Mouse (Mus musculus) 416B (cell line): Measurements from ENCODE around the gene Clic3.
A peak's percentile ranks its signal among the peaks of the same experiment; 100 is the strongest.

Experiments used
- DNase-seq: peaks from one replicate; pipeline ENCODE4 v3.0.0; 2011; ENCODE audit warnings: low read depth

The Clic3 gene

DNA sequence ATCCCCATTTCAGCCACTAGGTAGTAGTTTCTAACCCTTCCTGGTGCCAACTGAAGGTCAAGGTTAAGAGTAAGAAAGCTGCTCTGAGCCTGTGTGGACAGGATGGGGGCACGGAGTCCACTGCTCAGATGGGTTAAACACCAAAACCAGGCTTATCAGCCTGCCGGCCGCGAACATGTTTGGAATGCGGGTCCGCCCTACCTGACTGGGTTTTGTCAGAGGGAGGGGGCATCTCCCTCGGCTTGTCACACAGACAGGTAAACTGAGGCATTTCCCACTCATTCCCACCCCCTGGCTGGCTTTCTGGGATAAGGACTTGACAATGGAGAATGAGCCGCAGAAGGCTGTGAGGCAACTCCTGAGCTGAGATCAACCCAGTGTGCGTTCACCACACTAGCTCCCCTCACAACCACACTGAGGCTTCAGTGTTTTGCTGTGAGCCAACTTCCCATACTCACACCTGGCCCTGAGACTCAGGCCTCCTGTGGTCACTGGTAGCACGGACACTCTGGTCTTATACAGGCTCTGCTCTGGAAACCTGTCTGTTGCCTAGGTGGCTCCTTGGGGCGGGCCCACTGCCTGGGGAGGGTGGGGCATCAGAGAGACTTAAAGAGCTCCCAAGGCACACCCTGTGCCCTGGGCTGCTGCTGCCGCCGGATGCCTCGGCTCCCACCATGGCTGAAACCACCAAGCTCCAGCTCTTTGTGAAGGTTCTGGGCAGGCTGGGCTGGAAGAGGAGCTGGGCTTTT is at the start of gene Clic3:
Gene Clic3 (plus strand): TSS at position 634 of the 749 bp plus-strand sequence.
- no peak for DNase-seq

DNA sequence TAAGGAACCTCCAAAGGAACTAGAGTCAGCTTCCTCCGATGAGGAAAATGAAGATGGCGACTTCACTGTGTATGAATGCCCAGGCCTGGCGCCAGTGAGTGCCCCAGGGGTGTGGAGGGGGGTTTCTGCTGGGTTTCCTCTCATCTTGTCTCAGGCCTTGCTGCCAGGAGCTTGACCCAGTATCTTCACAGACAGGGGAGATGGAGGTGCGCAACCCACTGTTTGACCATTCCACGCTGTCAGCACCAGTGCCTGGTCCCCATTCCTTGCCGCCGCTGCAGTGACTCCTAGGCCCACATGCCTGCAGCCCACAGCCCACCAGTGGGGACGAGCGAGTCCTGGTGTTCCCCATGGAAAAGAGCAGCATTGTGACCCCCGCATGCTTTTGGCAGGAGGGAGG is 47.7 kb upstream of the Clic3 start:
- no peak for DNase-seq

DNA sequence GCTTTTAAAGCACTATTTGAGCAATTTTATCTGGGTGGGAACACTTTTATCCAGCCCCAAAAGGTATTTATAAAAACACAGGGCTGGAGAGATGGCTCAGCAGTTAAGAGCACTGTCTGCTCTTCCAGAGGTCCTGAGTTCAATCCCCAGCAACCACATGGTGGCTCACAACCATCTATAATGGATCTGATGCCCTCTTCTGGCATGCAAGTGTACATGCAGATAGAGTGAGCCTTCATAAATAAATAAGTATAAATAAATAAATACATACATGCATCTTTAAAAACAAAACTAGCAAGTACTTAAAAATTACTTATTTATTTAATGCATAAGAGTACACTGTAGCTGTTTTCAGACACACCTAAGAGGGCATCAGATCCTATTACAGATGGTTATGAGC is 43.2 kb upstream of the Clic3 start:
- DNase-seq: peak; percentile 36

DNA sequence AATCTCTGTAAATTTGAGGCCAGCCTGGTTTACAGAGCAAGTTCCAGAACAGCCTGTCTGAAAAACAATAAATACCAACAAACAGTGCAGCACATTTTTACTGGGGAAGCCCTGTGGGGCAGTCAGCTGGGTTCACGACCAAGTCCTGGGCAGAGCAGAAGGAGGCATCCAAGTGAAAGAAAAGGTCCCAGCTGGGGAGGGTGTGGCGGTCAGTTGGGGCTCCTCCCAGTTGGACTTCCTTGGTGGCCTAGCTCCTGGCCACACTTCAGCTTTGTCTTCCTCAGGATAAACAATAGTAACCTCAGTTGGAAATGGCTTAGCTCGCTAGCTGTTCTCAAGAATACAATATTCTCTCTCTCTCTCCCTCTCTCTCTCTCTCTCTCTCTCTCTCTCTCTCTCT is 39.2 kb upstream of the Clic3 start:
- DNase-seq: no peak

DNA sequence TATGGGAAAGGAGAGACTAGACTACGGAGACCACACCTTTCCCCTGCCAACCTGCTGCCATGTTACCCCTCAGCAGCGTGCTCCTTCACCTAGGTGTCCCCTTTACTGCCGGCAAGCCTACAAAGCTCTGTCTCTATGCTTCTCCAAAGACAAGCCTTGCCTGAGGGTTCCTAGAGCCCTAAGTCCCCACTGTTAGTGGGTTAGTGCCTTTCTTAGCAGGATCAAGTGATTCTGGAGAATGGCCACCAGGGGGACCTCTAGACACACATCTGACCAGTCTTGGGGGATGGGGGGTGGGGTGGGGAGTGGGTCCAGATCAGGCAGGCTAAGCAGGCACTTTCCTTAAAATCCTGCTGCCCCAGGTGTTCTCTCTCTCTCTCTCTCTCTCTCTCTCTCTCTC is 34.7 kb upstream of the Clic3 start:
- peak; percentile 93 for DNase-seq

DNA sequence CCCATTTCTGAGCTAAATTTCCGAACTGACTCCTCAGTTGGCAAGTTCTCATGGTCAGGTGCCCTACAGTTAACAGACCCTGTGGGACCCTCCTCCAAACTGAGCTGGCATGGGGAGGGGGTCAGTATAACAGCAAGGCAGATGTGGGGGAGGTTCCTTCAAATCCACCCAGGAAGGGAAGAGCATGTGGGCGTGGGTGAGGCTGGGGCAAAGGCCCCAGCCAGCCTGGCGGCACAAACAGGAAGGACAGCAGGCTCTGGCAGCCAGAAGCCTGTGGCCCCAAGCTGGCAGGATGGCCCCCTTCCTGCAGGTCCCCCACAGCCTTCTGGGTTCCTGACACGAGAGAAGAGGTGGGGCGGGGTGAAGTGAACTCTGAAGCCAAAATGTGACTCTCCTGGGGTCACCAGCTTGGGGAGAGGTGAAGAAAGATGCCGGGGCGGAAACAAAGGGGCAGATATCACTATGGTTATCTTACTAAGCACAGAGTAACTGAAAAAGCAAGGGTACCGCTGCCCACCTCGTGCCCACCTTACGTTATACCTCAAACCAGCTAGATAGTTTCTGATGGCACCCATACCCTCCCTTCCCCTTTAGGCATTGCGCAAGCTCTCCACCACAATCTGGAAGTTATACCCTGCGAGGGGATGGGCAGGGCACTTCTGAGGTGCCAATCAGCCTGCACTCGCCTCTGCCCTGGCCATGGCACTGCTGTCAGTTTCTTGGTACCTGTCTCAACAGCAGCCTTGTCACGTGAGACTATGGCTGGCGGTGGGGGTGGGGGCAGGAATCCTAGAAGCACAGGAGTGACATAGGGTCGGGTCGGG is 33.8 kb upstream of the Clic3 start, which contains the start of gene Fut7:
Gene Fut7 (plus strand): TSS at position 681 of the 824 bp plus-strand sequence.
- DNase-seq: peak; percentile 96

DNA sequence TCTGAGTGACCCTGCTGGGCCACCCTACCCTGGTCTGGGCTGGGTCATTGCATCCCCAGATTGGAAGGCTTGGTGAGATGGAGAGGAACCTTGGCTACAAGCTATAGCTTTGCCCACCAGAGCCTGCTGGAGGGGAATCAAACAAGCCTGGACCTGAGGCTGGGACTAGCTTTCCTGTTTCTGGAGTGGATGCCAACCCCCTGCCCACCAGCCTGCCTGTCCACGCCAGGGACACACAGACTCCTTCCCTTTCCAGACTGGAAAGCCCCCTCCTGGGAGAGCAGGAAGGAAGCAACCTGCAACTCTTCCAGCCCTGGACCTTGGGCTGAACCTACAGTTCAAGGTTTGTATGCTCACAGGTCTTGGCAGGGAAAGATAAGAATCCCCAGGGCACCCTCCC is 33.0 kb upstream of the Clic3 start:
- no peak for DNase-seq

DNA sequence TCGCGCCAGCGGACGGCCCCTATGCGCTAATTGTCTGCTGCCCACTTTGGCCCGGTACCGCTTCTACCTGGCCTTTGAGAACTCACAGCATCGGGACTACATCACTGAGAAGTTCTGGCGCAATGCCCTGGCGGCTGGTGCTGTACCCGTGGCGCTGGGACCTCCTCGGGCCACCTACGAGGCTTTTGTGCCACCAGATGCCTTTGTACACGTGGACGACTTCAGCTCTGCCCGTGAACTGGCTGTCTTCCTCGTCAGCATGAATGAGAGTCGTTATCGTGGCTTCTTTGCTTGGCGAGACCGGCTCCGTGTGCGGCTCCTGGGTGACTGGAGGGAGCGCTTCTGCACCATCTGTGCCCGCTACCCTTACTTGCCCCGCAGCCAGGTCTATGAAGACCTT is 31.2 kb upstream of the Clic3 start:
- DNase-seq: no peak

DNA sequence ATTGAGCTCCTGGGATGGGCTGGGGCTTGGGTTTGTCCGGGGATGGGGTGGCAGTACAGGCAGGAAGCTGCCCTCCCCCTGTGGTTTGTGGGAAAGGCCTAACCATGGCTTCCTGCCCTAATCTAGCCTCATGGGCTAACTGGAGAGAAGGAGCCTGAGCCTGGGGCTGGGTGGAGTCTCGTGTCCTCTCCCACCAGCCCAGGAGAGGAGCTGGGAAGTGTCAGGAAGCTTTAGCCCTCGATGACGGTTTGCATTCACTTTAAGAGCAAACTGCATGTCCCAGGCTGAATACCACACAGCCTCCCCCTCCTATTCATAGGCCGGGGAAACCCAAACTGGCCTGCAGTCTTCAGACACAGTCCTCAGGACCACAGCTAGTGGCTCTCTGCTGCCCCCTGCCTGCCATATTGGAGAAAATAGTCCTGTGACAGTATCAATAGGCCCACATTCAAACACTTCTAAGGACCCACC is 29.9 kb upstream of the Clic3 start:
- DNase-seq: peak; percentile 94

DNA sequence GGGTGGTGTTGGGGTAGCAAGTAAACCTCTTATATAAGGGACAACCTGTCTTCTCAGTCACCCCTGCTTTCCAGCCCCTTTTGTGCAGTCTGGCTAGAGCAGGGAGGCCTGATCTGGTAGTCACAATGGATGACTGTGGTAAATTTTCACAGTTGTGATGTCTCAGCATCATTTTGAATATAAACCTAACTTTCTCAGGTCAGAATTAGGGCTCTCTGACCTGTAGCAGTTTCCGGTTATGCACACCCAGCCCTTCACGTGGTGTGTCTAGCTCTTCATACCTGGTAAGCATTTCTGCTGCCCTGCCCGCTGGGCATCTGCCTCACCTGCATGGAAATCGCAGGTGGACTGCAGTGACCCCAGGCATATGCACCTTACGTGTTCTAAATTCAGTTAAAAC is 29.4 kb upstream of the Clic3 start:
- DNase-seq: no peak

DNA sequence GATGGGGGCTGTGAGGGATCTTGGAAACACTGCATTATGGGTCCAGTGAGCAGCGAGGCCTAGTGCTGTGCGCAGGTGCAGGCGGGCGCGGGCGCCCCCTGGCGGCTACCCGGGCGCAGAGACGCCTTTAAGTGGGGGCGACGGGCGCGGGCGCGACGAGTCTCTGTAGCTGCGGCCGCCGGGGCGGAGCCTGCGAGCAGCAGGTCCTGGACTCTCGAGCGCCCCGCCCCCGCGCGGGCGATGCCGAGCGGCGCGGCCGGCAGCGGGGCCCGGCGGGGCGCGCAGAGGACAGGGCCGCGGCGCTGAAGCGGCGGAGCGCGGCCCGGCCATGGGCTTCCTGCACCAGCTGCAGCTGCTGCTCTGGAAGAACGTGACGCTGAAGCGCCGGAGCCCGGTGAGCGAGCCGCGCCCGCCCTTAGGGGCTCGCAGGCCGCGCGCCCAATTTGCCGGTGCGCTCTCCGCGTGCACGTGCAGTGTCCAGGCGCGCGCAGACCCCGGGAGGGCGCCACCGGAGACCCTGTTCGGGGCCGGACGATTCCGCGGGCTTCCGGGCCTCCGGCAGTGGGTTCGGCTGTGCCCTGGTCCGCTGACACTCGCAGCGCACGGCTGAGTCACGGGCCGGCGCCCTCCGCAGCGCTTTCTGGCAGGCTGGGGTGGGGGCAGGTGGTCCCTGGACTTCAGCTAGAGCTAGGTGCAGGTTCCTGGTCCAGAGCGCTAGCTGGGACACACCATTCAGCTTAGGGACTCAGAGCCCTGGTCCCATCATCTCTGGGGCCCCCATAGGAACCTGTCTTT is 28.0 kb upstream of the Clic3 start, which contains the start of gene Abca2:
Gene Abca2 (plus strand): TSS at position 262 of the 795 bp plus-strand sequence.
- peak; percentile 93 for DNase-seq

DNA sequence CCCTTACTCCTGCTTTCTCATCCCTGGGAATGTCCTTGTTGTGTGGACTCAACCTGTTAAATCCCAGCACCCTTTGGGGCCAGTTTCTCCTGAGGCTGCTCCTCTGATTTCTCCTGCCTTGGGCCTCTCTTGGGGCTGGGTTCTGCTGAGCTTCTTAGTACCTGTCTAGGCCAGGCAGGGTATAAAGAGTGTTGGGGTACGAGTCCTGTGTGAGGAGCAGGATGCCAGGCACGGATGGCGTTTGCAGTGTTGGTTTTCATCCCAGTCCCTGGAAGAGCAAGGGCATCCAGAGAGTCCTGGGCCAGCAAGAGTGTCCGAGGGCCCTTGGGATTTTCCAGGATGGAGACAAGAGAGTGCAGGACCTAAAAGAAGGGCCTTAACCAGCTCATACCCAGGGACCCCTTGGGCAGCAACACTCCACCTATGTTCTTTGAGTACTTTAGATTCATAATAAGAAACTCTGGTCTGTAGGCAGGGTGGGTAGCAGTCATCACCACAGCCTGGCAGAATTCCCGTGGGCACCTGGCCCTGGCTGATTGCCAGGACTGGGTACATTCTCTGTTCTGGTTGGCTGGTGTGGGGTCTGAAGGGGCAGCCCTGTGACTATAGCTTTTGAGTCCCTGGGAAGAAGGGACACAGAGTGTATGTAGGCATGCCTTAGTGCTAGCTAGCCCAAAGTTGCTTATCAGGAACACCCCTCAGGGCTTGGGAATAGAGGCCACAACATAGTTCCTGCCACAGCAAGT is 27.0 kb upstream of the Clic3 start:
- peak; percentile 12 for DNase-seq

DNA sequence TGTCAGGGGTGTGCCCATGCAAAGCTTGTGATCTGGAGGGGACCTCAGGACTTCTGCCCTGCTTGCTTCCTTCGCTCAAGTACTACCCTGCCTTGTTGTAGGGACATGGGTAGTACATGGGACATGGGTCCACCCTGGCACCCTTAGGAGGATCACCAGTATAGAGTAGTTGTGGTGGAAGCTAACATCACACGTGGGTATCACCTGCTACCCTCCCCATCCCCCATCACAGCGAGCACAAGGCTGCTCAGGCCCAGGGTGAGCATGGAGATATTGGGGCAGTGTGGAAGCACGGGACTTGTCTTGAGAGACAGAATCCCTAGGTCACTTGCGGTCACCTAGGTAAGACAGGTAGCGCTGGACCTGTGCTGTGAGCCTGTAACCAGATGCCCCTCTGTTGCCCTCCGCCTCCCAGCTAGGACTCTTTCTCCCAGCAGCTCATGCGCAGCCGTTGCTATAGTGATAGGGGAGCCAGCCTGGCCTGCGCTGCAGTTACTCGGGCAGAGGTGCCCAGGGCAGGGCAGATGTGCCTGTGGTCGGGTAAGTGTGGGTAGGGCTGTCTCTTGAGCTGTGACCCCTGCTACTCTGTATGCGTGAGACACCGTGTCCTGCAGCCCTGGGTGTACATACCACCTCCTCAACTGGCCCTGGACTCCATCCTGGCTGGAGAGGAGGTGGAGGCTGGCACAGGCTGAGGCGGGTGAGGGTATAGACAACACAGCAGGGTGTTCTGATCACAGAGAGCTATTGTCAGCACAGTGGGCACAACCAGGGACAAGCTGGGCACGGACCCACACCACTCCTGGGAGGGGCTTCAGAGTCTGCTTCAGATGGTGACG is 26.0 kb upstream of the Clic3 start:
- no peak for DNase-seq

DNA sequence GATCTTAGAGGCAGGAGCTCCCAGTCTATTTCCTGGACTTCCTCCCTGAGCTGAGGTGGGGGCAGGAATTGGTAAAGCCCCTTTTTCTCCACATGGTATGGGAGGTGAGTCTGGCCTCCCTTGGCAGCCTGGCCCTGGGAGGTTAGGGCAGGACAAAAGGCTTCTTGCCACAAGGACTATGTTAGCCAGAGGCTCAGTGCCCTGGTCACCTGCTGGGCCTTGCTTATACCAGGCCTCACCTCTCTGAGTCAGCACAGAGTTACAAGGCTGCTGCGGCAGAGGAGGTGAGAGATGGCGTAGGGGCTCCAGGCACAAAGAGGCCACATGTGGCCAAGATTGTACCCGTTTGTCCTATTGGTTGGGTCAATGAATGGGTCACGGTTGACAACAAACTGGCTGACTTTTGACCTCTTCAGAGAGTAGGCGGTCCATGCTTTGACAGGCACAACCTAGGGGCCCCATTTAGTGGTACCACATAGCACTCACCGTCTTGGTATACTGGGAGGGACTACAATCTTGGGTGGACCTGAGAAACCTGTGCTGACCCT is 25.3 kb upstream of the Clic3 start:
- no peak for DNase-seq

DNA sequence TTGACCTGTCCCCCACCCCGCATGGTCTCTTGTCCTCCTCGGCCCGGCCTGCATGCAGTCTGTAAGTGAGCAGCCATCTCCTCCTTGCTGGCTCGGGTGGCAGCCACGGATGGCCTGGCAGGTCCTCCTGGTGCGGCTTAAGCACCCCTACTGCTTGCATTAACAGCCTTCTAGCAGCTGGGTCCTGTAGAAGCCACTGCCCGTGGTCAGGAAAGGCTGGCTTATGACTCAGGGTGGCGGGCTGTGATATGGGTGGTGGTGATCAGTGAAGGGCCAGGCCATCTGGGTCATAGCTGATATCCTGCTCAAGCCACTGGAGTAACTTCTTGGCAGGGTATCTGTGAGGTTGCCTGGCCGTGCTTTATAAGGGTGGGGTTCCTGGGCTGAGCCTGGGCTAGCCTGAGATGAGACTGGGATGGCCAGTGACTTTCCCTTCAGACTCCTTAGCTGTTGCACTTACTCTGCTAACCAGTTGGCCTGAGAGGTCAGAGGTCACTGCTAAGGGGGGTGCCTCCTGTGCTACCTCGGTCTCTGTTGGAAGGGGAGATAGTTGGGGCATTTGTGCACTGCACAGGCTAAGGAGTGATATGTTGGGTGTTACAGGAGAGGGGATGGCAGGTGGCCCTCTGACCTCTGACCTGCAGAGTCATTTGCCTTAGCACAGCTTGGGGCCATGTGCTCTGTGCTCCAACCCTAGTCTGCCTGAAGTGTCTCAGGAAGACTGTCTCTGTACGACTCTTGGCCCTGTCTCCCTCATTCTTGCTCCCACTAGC is 24.1 kb upstream of the Clic3 start:
- DNase-seq: peak; percentile 88

DNA sequence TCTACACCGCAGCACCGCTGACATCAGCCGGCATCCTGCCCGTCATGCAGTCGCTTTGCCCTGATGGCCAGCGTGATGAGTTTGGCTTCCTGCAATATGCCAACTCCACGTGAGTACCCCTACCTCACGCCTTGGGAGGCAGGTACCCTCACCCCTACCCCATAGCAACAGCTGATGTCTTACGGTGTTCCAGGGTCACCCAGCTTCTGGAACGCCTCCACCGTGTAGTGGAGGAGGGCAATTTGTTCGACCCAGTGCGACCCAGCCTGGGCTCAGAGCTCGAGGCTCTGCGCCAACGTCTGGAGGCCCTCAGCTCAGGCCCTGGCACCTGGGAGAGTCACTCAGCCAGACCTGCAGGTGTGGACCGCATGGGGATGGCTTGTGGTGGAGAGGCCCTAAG is 23.5 kb upstream of the Clic3 start:
- no peak for DNase-seq

DNA sequence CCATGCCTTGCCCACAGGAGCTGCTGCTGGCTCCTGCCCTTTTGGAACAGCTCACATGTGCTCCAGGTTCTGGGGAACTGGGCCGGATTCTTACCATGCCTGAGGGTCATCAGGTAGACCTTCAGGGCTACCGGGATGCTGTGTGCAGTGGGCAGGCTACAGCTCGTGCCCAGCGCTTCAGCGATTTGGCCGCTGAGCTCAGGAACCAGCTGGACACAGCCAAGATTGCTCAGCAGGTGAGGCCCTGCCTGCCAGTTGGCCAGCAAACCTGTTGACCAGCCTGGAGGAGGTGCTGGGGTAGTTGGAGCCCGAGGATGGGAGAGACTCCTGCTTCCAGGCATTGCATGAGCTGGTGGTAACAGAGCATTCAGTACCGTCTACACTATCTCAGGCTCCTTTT is 22.3 kb upstream of the Clic3 start:
- no peak for DNase-seq

DNA sequence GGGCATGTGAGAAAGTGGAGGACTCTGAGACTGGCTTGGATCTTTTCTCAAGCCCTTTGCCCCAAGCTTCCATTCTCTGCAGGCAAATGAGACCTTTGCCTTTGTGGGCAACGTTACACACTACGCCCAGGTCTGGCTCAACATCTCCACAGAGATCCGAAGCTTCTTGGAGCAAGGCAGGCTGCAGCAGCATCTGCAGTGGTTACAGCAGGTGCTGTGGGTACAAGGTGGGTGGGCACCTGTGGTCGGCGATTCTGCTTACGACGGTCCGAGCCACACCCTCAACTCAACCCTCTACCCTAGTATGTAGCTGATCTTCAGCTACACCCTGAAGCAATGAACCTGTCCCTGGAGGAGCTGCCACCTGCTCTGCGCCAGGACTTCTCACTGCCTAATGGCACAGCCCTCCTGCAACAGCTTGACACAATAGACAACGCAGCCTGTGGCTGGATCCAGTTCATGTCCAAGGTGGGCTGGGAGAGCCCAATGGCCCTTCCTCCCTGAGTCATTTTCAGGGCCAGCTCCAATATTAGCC is 20.3 kb upstream of the Clic3 start:
- DNase-seq: no peak

DNA sequence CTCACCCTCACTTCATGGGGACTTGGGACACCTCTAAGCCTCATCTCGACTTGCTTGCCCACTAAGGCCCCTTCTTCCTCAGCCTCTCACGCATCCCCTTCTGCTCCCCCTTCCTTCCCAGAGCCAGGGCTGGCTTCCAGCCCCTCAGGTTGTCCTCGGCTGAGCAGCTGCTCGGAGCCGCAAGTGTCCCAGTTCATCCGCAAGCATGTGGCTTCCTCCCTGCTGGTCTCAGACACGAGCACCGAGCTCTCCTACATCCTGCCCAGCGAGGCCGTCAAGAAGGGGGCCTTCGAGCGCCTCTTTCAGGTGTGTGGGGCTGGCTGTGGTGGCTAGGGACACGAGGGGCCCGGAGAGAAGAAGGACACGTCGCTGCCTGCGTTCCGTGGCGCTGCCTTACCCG is 15.6 kb upstream of the Clic3 start:
- no peak for DNase-seq
